Mouse (Mus musculus) heart, embryonic 11.5 days (tissue): ENCODE measurements around the gene Phactr1. TPM values are rescaled to one million over a fixed set of nuclear protein-coding genes. Genes with fewer than 3 reads are reported as not detected.

Experiments used
- ATAC-seq: fragments of 200-750 bp; cut with Nextera tagmentation; replicated peaks from 2 replicates; pipeline ENCODE4 v1.8.0; 2017; ENCODE audit warnings: moderate library complexity; ENCODE audit not compliant: insufficient number of reproducible peaks, low FRiP score, low TSS enrichment
- H3K27ac ChIP-seq: fragments of 300-500 bp; sonication (generic); 2 replicates; pipeline ENCODE4 v1.5.1; 2014; ENCODE audit warnings: mild to moderate bottlenecking, low read depth, low read length
- H3K27me3 ChIP-seq: fragments of 300-500 bp; sonication (generic); 2 replicates; pipeline ENCODE4 v1.6.1; 2014; ENCODE audit warnings: mild to moderate bottlenecking, low read length, mixed read lengths; ENCODE audit not compliant: control insufficient read depth, insufficient read depth
- H3K36me3 ChIP-seq: fragments of 300-500 bp; sonication (generic); 2 replicates; pipeline ENCODE4 v1.6.1; 2014; ENCODE audit warnings: mild to moderate bottlenecking, low read length, moderate library complexity, mixed read lengths; ENCODE audit not compliant: control insufficient read depth, insufficient read depth
- H3K4me1 ChIP-seq: fragments of 300-500 bp; sonication (generic); 2 replicates; pipeline ENCODE4 v1.6.1; 2014; ENCODE audit warnings: low read length; ENCODE audit not compliant: control insufficient read depth, insufficient read depth
- H3K4me2 ChIP-seq: fragments of 300-500 bp; sonication (generic); 2 replicates; pipeline ENCODE4 v1.6.1; 2014; ENCODE audit warnings: mild to moderate bottlenecking, moderate library complexity
- H3K4me3 ChIP-seq: fragments of 300-500 bp; sonication (generic); 2 replicates; pipeline ENCODE4 v1.5.1; 2014; ENCODE audit warnings: low read depth, low read length
- H3K9ac ChIP-seq: fragments of 300-500 bp; sonication (generic); 2 replicates; pipeline ENCODE4 v1.6.1; 2014; ENCODE audit warnings: mild to moderate bottlenecking, low read depth, low read length, moderate library complexity
- H3K9me3 ChIP-seq: fragments of 300-500 bp; sonication (generic); replicated peaks from 2 replicates; pipeline ENCODE4 v1.6.1; 2016; ENCODE audit warnings: low read length; ENCODE audit not compliant: control insufficient read depth
- WGBS: fragments of 180-500 bp; shearing (Covaris S2); extraction: QIAGEN DNeasy Blood & Tissue Kit; methylation state at CpG from one replicate; pipeline ENCODE4 v1.1.7; 2014; ENCODE audit not compliant: insufficient replicate concordance; 5-methylcytosine and 5-hydroxymethylcytosine counted together
- polyA plus RNA-seq: library from polyadenylated mRNA; unstranded; fragments of >200 nt; fragmentation: Nextera tagmentation; extraction: Ambion mirVana; gene quantifications from 2 replicates; pipeline ENCODE4 v1.2.1, GENCODE M21; 2014

The Phactr1 gene
- polyA plus RNA-seq, 1 experiment from 2014 or later, result 4.2 TPM

- Histone ChIP-seq H3K9ac (no peak overlapping the region), H3K36me3 (no peaks in the 10 kb centered on the region), H3K27ac (no peak overlapping the region), H3K4me2 (no peak overlapping the region), H3K9me3 (no peaks in the 10 kb centered on the region), H3K4me1 (0 out of 2 replicates have a peak, but pooled peaks cover 3% of the 10 kb centered on the region), H3K4me3 (no peak overlapping the region), H3K27me3 (no peaks in the 10 kb centered on the region)
- WGBS, result 75% methylated on average over 5 of the region's 5 CpGs
- no peak for ATAC-seq
Observed at GRCm38 (mm10) chr13:42890651-42891050, 210.2 kb downstream of the Phactr1 start.

- no peak overlapping the region for H3K4me2 ChIP-seq
- H3K9me3 ChIP-seq, result no peaks in the 10 kb centered on the region
- 90% methylated on average over 10 of the region's 10 CpGs for WGBS
- H3K27me3 ChIP-seq, result no peaks in the 10 kb centered on the region
- no peak overlapping the region for H3K9ac ChIP-seq
- H3K27ac ChIP-seq, result no peak overlapping the region
- H3K4me3 ChIP-seq, result no peak overlapping the region
- 0 out of 2 replicates have a peak, but pooled peaks cover 3% of the 10 kb centered on the region for H3K4me1 ChIP-seq
- ATAC-seq, result no peak
- no peaks in the 10 kb centered on the region for H3K36me3 ChIP-seq
Observed at GRCm38 (mm10) chr13:42894016-42894415, 213.6 kb downstream of the Phactr1 start.

GRCm38 (mm10) chr13:42894598-42894997, 214.2 kb downstream of the Phactr1 start:
- Histone ChIP-seq H3K9ac (no peak overlapping the region), H3K36me3 (no peaks in the 10 kb centered on the region), H3K9me3 (no peaks in the 10 kb centered on the region), H3K4me3 (no peak overlapping the region), H3K4me2 (no peak overlapping the region), H3K27me3 (no peaks in the 10 kb centered on the region), H3K4me1 (0 out of 2 replicates have a peak, but pooled peaks cover 3% of the 10 kb centered on the region), H3K27ac (no peak overlapping the region)
- WGBS, result 87% methylated on average over 12 of the region's 12 CpGs
- no peak for ATAC-seq

GRCm38 (mm10) chr13:42895980-42896379, 215.6 kb downstream of the Phactr1 start:
- no peak overlapping the region for H3K9ac ChIP-seq
- no peaks in the 10 kb centered on the region for H3K4me1 ChIP-seq
- H3K36me3 ChIP-seq, result no peaks in the 10 kb centered on the region
- 79% methylated on average over 3 of the region's 3 CpGs for WGBS
- no peak overlapping the region for H3K4me3 ChIP-seq
- H3K4me2 ChIP-seq, result no peak overlapping the region
- H3K27ac ChIP-seq, result no peak overlapping the region
- H3K9me3 ChIP-seq, result no peaks in the 10 kb centered on the region
- H3K27me3 ChIP-seq, result no peaks in the 10 kb centered on the region
- no peak for ATAC-seq

GRCm38 (mm10) chr13:42899611-42900010, 219.2 kb downstream of the Phactr1 start:
- no peak overlapping the region for H3K9ac ChIP-seq
- WGBS, result 60% methylated on average over 3 of the region's 3 CpGs
- ATAC-seq, result no peak
- H3K4me3 ChIP-seq, result no peak overlapping the region
- no peak overlapping the region for H3K4me2 ChIP-seq
- H3K27me3 ChIP-seq, result no peaks in the 10 kb centered on the region
- no peaks in the 10 kb centered on the region for H3K4me1 ChIP-seq
- no peak overlapping the region for H3K27ac ChIP-seq
- no peaks in the 10 kb centered on the region for H3K9me3 ChIP-seq
- no peaks in the 10 kb centered on the region for H3K36me3 ChIP-seq

- Histone ChIP-seq H3K36me3 (no peaks in the 10 kb centered on the region), H3K27me3 (no peaks in the 10 kb centered on the region), H3K4me3 (no peak overlapping the region), H3K9me3 (no peaks in the 10 kb centered on the region), H3K4me2 (no peak overlapping the region), H3K9ac (no peak overlapping the region), H3K27ac (no peak overlapping the region), H3K4me1 (peaks cover 7% of the 10 kb centered on the region)
- 89% methylated on average over 2 of the region's 2 CpGs for WGBS
- no peak for ATAC-seq
Observed at GRCm38 (mm10) chr13:42901837-42902236, 221.4 kb downstream of the Phactr1 start.

GRCm38 (mm10) chr13:42902859-42903258, 222.4 kb downstream of the Phactr1 start:
- no peaks in the 10 kb centered on the region for H3K9me3 ChIP-seq
- H3K27me3 ChIP-seq, result no peaks in the 10 kb centered on the region
- H3K4me3 ChIP-seq, result no peak overlapping the region
- no peak overlapping the region for H3K9ac ChIP-seq
- no peak overlapping the region for H3K27ac ChIP-seq
- H3K36me3 ChIP-seq, result no peaks in the 10 kb centered on the region
- 77% methylated on average over 3 of the region's 3 CpGs for WGBS
- ATAC-seq, result no peak
- H3K4me2 ChIP-seq, result no peak overlapping the region
- peaks cover 7% of the 10 kb centered on the region for H3K4me1 ChIP-seq

- ATAC-seq, result no peak
- Histone ChIP-seq H3K4me2 (no peak overlapping the region), H3K36me3 (no peaks in the 10 kb centered on the region), H3K27me3 (no peaks in the 10 kb centered on the region), H3K9me3 (no peaks in the 10 kb centered on the region), H3K9ac (no peak overlapping the region), H3K27ac (no peak overlapping the region), H3K4me1 (peaks cover 7% of the 10 kb centered on the region), H3K4me3 (no peak overlapping the region)
- 42% methylated on average over 4 of the region's 4 CpGs for WGBS
Observed at GRCm38 (mm10) chr13:42905818-42906217, 225.4 kb downstream of the Phactr1 start.

- H3K27me3 ChIP-seq, result no peaks in the 10 kb centered on the region
- no peak overlapping the region for H3K4me2 ChIP-seq
- H3K4me1 ChIP-seq, result peaks cover 7% of the 10 kb centered on the region
- no peak for ATAC-seq
- no peaks in the 10 kb centered on the region for H3K9me3 ChIP-seq
- H3K4me3 ChIP-seq, result no peak overlapping the region
- no peak overlapping the region for H3K9ac ChIP-seq
- no peaks in the 10 kb centered on the region for H3K36me3 ChIP-seq
- H3K27ac ChIP-seq, result no peak overlapping the region
- 74% methylated on average over 12 of the region's 12 CpGs for WGBS
Observed at GRCm38 (mm10) chr13:42906990-42907389, 226.6 kb downstream of the Phactr1 start.
